Mouse (Mus musculus): ENCODE data around the gene Vamp8. TPM values are rescaled to one million over a fixed set of nuclear protein-coding genes. Genes with fewer than 3 reads are reported as not detected.

Vamp8 gene
- total RNA-seq, 4 experiments from 2014 or later, result 12.5 to 33.9 (median 22.4) TPM

DNA sequence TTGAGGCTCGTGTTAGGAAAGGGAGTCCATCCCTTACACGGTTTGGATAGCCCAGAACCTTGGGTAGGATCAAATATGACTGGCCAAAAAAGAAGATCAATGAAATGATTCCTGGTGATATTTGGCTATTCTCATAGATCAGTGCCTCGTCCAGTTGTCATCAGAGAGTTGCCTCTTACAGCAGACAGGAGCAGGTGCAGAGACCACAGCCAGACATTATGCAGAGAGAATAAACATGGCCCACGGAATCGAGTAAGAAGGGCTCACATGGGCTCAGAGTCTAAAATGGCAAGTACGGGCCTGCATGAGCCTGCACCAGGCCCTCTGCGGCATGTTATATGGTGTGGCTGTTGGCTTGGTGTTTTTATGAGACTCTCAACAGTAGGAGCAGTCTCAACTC, 14.9 kb upstream of the Vamp8 start:
- no peak for DNase-seq (ENCODE audit: low spot score in 2 of 2)

GRCm38 (mm10) chr6:72401875-72402274, 11.4 kb upstream of the Vamp8 start:
- DNase-seq (ENCODE audit: low spot score in 2 of 2), result peak in 1 of 2 experiments; percentile 72

GRCm38 (mm10) chr6:72399967-72400366, 9.5 kb upstream of the Vamp8 start:
- no peak for DNase-seq (ENCODE audit: low spot score in 2 of 2)

DNA sequence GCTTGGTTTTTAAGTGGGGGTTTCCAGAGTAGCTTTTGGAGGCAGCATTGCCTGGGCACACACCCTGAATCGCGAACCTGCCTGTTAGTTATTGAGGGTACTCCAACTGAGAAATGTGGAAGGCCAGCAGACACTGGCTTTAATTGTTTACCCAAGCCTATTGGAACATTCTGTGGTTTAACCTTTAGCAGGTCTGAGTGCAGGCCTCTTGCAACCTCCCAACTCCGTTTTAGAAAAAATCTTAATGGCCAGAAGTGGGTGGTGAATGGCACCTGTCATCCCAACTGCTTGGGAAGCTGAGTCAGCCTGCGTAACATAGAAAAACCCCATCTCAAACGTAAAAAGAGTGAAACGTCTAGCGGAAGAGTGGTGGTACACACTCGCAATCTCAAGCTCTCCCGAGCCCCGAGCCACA, 6.3 kb upstream of the Vamp8 start:
- DNase-seq (ENCODE audit: low spot score in 2 of 2), result no peak

DNA sequence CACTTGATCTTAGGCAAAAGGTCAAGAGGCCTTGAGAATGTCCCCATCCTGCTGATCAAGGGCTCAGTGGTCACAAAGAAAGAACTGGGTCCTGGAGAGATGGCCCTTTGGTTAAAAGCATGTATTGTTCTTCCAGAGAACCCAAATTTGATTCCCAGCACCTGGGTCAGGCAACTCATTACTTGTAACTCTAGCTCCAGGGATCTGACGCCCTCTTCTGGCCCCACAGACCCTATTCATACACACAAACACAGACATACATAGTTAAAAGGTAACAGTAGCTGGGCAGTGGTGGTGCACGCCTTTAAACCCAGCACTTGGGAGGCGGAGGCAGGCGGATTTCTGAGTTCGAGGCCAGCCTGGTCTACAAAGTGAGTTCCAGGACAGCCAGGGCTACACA, 1.8 kb upstream of the Vamp8 start:
- DNase-seq (ENCODE audit: low spot score in 2 of 2), result no peak

DNA sequence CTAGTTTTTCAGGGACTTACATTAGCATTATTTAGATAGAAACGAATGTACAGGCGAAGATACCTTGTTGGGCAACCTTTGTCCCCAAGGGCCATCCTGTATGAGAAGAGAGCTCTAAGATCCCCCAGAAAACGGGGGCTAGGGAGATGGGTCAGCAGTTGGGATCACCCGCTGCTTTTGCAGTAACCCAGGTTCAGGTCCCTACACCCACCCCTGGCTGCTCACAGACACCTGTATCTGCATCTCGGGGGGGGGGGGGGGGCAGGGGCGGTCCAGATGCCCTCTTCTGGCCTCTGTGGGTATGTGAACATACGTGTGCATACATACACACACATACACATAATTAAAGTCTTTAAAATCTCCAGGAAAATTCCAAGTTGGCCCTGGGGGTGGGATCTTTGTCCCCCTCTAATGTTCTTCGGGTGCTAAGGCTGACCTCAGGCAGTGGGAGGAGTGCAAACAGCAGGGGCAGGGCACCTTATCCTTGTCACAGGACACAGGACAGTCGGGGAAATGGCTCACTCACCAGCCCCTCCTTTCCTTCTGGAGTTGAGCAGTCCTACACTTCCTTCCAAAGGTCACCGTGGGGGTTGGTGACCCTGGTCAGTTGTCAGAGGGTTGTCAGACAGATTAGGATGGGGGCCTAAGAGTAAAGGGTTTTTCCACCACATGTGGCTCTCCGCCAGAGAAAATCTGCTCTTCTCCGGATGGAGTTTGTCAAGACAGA, 455 bp upstream of the Vamp8 start:
- DNase-seq (ENCODE audit: low spot score in 2 of 2), result no peak

DNA sequence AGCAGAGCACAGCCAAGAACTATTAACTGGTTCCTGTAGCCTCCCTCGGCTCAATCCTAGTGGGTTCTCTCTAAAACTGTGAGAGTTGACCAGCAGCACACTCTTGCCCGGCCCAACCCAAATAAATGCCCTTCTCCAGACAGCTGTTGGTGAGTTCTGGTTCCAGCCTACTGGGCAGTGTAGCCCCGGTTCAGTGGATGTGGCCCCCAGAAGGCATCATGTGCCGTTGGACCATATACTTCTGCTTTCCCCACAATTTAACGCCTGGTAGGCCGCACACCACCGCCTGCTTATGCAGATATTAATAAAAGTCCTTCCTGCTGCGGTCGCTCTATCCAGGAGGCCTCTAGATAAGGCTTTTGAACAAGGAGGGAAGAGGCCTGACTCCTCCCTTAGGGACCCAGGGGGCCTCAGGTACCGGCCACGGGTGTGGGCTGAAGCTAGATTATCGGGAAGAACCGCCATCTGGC, 997 bp downstream of the Vamp8 start:
- no peak for DNase-seq (ENCODE audit: low spot score in 2 of 2)

DNA sequence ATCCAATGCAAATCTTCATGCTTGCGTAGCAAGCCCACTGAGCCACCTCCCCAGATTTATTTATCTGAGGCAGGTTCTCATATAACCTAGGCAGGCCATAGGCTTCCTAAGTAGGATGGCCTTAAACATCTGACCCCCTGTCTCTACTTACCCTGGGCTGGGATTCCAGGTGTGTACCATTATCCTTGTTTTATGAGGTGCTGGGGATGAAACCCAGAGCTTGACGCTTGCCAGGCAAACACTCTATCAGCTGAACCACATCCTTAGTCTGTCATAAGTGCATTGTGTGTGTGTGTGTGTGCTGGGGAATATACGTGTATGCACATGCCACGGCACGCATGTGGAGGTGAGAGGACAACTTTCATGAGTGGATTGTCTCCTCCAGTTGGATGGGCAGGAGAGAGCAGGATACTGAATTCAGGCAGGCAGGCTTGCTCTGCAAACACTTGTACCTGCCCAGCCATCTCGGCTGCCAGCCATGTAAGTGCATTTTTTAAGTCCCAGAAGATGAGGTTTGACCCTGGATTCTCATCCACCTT, 1.6 kb downstream of the Vamp8 start:
- no peak for DNase-seq (ENCODE audit: low spot score in 2 of 2)

GRCm38 (mm10) chr6:72388266-72388665, 2.2 kb downstream of the Vamp8 start:
- DNase-seq (ENCODE audit: low spot score in 2 of 2), result no peak

GRCm38 (mm10) chr6:72387816-72388215, 2.7 kb downstream of the Vamp8 start:
- no peak for DNase-seq (ENCODE audit: low spot score in 2 of 2)

DNA sequence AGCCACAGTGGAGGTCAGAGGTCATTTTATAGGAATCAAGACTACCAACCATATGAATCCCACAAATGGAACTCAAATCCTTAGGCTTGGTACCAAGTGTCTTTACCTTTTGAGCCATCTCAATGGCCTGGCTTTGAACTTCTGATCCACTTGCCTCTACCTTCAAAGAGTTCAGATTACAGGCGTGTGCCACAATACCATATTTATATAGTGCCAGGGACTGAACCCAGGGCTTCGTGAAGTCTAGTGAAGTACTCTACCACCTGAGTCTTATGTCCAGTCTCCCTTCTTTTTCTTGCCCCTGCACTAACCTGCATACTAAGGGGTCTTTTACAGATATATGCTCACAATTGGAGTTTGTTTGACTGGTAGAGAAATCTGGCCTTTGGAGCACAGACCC, 3.9 kb downstream of the Vamp8 start:
- DNase-seq (ENCODE audit: low spot score in 2 of 2), result no peak

- no peak for DNase-seq (ENCODE audit: low spot score in 2 of 2)
Measured at GRCm38 (mm10) chr6:72385258-72385657, 5.2 kb downstream of the Vamp8 start.

GRCm38 (mm10) chr6:72383952-72384351, 6.6 kb downstream of the Vamp8 start:
- DNase-seq (ENCODE audit: low spot score in 2 of 2), result no peak

- DNase-seq (ENCODE audit: low spot score in 2 of 2), result no peak
Measured at GRCm38 (mm10) chr6:72383142-72383820, 7.2 kb downstream of the Vamp8 start.

DNA sequence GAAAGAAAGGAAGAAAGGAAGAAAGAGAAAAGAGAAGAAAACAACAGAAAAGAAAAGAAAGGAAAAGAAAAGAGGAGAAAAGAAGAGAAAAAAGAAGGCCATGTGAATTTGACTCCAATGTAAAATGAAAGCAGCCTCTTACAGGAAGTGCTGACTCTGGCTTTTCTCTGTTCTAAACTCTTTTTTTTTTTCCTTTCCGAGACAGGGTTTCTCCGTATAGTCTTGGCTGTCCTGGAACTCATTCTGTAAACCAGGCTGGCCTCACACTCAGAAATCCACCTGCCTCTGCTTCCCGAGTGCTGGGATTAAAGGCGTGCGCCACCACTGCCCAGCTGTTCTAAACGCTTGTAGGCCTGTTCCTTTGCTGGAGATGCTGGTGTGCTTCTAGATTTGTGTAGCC, 8.0 kb downstream of the Vamp8 start:
- DNase-seq (ENCODE audit: low spot score in 2 of 2), result no peak

- peak in 1 of 2 experiments; percentile 48 for DNase-seq (ENCODE audit: low spot score in 2 of 2)
Measured at GRCm38 (mm10) chr6:72380131-72380770, 10.3 kb downstream of the Vamp8 start, which contains the start of gene Vamp5. Gene Vamp5, minus strand, starts transcription at chr6:72380468.

DNA sequence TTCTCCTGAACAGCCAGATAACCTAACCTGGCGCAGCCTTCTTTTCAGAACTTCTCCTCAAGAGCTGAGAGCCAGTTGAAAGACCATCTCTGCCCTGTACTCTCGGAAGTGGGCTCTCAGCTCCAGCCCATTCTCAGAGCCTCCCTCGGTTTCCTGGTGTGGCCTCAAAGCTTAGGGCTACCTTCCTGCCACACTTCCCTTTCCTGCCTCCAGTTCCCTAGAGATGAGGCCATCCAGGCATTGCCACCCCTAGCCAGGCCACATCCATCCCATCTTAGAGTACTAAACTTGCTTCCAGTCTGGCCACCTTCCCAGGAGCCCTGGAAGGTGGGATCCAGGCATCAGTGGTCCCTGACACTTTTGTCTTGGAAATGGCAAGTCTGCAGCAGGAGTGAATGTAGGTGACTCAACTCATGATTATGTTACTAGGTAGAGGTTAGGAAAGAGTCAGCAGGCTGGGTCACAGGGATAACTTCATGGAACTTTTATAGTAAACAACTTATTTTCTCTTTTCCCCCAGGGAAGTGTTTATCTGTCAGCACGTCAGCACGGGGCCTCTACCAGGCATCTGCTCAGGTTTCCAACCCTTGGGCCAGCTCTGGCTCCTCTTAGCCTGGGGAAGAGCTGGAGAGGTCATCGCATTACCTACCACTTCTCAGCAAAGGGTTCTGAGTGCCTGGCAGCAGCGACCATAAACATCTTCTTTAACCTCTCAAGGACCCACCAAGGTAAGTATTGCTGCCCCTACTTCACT, 10.9 kb downstream of the Vamp8 start:
- DNase-seq (ENCODE audit: low spot score in 2 of 2), result no peak

GRCm38 (mm10) chr6:72378510-72379234, 11.8 kb downstream of the Vamp8 start:
- no peak for DNase-seq (ENCODE audit: low spot score in 2 of 2)

- no peak for DNase-seq (ENCODE audit: low spot score in 2 of 2)
Measured at GRCm38 (mm10) chr6:72374820-72375563, 15.5 kb downstream of the Vamp8 start.

- DNase-seq (ENCODE audit: low spot score in 2 of 2), result no peak
Measured at GRCm38 (mm10) chr6:72374206-72374605, 16.3 kb downstream of the Vamp8 start.
